Mouse (Mus musculus) lung, postnatal 4 days (tissue): Measurements from ENCODE around the gene Tas2r140.

Experiments used
- DNase-seq, 2 experiments: peaks; one replicate each; pipeline ENCODE4 v3.0.0; 2021

Tas2r140 gene

GRCm38 (mm10) chr6:133055716-133056115, at the start of gene Tas2r140:
Gene Tas2r140 (minus strand): TSS chr6:133055816.
- no peak for DNase-seq

DNA sequence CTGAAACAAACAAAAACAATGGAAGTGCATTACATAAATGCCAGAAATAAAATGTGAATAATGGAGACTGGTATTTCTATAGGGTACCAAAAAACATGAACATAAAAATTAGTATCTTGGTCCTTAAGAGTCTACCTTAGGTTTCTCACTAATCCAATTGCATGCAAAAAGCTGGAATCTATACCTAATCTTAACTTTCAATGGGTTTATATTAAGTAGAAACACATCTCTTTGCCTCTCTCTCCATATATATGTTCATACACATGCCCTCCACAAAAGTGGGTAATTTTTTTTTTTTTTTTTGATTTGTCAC, 48.9 kb upstream of the Tas2r140 start, which contains the start of gene Smim10l1:
Smim10l1 (plus strand) TSS at position 301 of the 313 bp plus-strand sequence.
- DNase-seq = no peak

GRCm38 (mm10) chr6:133102430-133102829, 46.8 kb upstream of the Tas2r140 start:
- no peak for DNase-seq

DNA sequence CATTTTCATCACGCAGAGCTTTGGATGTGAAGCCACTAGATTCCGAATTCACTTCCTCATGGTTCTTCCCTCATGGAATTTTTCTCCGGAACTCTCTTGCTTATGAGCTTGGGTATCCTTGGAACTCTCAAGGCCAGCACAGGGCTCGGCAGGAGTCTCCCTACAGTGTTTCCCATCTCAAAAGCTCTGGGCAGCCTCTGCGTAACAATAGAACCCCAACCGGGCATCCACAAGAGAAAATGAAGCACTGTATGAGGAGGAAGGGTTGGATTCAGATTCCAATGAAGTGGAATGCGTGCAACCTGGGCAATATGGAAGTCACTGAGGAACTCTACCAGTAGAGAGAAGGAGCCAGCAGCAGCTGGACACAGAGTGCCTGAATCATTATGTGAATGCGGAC, 36.6 kb upstream of the Tas2r140 start:
- no peak for DNase-seq

- DNase-seq = no peak
Measured at GRCm38 (mm10) chr6:133037001-133037400, 18.6 kb downstream of the Tas2r140 start, which contains the start of gene Tas2r103. Gene Tas2r103 (minus strand): TSS chr6:133037101.
